Mouse (Mus musculus) retina, postnatal 7 days (tissue): ENCODE results near the gene Klhl33.

Source experiments
- DNase-seq: peaks from one replicate; pipeline ENCODE4 v3.0.0-alpha.2; 2012; ENCODE audit warnings: low read depth, low spot score

Gene Klhl33

DNA sequence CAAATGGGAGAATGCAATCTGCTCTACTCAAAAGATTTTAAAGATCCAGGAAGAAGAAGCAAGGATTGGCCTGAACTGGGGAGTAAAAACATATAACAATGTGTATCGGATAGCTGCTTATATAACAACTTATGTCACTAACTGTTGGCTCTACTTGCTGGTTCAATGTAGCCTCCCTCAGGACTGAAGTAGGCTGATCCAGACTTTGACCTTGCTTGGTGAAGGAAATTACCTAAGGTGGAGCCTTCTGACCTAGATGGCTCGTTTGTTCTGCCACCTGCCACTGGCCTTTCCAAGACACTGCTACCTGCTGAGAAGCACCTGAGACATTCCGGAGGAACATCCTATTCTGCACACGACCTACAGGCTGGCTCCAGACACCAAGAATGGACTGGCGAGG is 41.5 kb downstream of the Klhl33 start:
- no peak for DNase-seq
